In genomic region chr13:58228624-58229023, GRCm38 (mm10) we compare ENCODE assay signal across 1 mouse cellular context.
TF ChIP-seq lines count a peak whose summit lies in the region.

No protein-coding gene starts in this region.

TF ChIP-seq in MEL, 35 proteins besides CTCF, POLR2A, EP300 and RAD21 (continued from another document):
- TF ChIP-seq USF1 (IDR thresholded peaks at IDR 0.05; ENCODE audit: low read depth, low read length) (no peak), TCF12 (IDR thresholded peaks at IDR 0.05; ENCODE audit: low read depth, low read length) (0 out of 2 replicates have a peak, but pooled peaks have one; percentile 17), CHD1 (IDR thresholded peaks at IDR 0.05; ENCODE audit: low read depth, low read length) (no peak), GATA1 (IDR thresholded peaks at IDR 0.05; ENCODE audit: low read depth, low read length) (peak; percentile 63; the same call in 1 of the 2 replicates), MYB (IDR thresholded peaks at IDR 0.05; ENCODE audit: low read depth, low read length) (no peak)
